Mouse (Mus musculus): ENCODE measurements around the gene Dapk3.
"Not testable (repeated sequence)": the region's sequence is repeated elsewhere in the genome, so short reads cannot be mapped to it uniquely, and the experiment has no call there.

The Dapk3 gene

DNA sequence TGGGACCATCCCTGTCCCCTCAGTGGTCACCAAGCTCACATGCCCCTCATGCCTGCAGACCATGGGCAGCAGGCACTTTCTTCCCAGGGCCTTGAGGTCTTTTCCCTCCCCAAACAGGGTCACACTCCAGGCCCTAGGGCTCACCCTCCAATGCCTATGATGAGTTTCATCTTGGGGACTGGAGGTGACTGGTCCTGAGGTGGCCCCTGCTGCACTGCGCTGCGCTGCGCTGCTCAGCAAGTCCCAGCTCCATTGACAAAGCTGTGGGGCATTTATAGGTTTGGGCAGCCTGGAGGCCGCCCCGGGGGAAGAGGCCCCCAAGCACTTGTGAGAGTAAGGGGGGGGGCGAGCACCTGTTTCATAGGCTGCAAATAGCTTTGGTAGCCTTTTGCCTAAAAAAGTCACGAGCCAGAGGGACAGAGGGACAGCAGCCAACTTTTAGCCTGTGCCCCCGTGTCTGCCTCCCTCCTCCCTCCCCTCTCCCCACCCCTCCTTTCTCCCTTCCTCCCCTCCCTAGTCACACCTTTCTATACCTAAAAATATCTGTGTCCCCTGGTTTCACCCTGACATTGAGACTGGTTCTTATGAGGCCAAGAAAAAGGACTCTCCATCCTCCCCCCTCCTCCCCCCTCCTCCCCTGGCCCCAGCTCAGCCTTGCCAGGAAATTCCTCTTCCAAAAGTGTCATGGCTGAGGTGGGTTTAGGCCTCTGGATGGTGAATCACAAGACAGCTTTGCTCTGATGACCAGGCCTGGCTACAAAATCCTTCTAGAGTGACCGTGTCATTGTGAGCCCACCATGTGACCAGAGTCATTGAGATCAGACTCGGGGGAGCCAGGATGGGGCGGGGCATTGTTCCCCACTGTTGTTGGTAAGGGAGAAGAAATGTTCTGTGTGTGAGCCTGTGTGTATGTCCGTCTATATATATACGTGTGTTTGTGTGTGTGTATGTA lies 19.3 kb downstream of the Dapk3 start, which contains the start of gene Nmrk2:
Gene Nmrk2 (minus strand): TSS at position 245 of the 952 bp plus-strand sequence.
- DNase-seq = no peak

DNA sequence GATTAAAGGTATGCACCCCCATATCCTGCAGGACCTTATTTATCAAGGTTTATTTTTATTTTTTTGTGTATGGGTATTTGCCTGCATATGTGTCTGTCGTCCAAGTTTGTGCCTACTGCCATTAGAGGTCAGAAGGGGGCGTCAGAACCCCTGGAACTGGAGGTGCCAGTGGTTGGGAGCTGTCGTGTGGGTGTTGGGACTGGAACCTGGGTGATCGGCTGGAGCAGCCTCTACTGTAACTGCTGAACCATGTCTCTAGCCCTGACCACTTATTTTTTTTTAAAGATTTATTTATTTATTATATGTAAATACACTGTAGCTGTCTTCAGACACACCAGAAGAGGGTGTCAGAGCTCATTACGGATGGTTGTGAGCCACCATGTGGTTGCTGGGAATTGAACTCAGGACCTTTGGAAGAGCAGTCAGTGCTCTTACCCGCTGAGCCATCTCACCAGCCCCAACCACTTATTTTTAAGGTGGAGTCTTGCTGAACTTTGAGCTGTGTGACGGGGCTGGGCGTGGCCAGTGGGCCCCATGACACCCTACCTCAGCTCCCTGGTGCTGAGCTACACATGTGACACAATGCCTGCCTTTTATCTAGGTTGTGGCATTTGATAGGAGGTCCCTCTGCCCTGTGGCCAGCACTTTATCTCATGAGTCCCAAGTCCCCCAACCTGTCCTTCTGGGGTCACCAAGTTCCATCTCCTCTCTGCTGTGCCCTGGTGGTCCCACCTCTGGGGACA lies 20.3 kb downstream of the Dapk3 start:
- no peak for DNase-seq

DNA sequence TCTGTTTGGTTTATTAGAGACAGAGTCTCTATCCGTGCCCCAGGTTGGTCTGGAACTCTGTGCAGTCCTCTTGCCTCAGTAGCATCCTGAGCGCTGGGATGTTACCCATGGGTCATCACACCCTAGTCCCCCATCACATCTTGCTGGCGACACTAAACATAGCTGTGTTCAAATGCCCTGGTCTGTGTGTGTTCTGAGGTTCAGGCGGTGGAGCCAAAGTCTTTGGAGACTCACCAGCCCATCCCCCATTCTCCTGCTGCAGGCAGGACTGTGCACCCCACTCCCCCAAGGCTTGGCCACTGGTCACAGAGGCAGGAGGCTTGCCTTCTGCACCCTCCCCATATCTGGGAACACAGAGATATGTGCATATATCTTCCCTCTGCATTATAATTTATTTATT lies 21.3 kb downstream of the Dapk3 start:
- no peak for DNase-seq

DNA sequence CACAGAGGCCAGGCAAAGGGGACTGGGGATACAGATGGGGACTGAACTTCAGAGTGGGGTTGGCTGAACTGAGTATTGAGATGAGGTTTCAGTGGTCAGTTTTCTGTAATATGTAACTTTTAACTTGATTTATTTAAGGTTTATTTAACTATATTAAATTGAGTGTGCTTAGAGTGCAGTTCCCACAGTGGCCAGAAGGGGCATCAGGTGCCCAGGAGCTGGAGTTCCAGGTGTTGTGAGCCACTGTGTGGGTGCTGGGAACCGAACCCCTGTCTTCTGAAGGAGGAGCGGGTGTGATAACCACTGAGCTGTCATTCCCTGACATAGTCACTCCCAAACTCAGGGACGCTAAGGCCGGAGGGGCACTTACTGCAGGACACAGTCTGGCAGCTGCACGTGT lies 27.3 kb downstream of the Dapk3 start:
- no peak for DNase-seq

DNA sequence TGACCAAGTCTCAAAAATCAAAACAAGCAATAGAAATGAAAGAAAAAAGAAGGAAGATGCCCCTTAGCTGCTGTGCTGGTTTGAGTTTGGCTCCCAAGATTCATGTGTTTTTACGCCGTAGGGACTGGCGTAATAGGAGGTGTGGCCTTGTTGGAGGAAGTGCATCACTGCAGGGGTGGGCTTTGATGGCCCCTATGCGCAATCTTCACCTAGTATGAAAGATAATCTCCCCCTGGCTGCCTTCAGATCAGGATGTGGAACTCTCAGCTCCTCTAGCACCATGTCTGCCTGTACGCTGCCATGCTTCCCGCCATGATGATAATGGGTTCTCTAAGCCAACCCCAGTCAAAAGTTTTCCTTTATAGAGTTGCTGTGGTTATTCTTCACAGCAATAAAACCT lies 33.5 kb downstream of the Dapk3 start:
- no peak for DNase-seq

DNA sequence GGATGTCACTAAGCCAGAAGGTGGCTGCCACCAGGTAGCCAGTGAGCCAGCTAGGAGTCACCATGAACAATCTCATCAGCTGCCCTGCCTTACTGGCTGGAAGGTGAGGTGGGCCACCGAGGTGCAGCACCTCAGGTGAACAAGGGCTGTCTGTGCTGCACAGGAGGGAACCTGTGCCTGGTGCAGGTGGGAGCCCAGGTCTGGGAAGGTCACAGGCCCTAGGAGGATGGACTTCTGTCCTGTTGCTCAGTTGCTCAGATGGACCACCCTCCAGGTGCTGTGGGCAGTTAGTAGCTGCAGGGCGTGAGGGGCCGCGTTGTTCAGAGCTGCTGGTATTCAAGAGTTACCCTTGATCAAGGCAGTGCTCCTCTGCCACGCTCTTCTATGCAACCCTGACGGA lies 34.0 kb downstream of the Dapk3 start:
- no peak for DNase-seq

DNA sequence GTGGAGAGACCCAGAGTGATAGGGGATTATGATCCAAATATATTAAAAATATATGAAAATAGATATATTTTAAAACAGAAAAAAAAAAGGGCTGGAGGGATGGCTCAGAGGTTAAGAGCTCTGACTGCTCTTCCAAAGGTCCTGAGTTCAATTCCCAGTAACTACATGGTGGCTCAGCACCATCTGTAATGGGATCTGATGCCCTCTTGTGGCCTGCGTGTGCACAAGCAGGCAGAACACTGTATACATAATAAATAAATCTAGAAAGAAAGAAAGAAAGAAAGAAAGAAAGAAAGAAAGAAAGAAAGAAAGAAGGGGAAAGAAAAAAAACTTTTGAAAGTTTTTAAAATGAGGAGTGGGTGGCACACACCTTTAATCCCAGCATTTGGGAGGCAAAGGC lies 34.5 kb downstream of the Dapk3 start:
- DNase-seq = peak in 1 of 2 experiments; percentile 56

DNA sequence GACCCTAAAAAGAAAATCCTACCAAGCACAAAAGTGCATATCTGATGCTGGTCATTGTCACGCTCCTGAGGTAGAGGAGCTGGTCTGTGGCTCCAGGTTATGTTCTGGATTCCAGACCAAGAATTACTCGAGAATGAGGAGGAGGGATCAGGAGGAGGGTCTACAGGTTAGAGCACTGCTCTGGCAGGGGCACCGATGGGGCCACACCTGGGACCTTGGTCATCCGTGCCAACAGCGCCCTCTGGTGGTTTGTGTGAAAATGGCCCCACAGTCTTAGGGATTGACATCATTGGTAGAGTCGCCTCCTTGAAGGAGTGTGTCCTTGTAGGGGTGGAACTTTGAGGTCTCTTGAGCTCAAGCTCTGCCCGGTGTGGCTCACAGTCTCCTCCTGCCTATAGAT lies 35.2 kb downstream of the Dapk3 start:
- DNase-seq = peak; percentile 71 to 90

DNA sequence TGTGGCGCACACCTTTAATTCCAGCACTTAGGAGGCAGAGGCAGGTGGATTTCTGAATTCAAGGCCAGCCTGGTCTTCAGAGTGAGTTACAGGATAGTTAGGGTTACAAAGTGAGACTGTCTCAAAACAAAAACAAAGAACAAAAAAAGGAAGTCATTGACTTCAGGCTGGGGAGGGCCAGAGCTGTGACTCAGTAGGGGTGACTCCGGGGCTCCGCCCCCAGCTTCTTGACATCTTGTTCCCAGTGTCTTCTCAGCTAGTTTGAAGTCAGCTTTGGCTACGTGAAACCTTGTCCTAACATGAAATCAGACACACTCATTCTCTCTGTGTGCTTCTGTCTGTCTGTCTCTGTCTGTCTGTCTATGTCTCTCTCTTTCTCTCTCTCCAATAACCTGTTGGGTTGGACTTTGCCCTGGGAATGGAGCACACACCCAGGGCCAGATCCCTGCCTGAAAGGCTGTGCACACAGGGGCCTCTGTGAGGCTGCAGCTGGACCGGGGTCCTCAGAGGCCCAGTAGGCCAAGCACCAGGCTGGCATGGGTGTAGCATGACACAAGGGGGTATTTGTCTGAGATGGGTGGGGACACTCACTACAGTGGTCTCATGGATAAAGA lies 38.7 kb downstream of the Dapk3 start:
- DNase-seq = no peak

DNA sequence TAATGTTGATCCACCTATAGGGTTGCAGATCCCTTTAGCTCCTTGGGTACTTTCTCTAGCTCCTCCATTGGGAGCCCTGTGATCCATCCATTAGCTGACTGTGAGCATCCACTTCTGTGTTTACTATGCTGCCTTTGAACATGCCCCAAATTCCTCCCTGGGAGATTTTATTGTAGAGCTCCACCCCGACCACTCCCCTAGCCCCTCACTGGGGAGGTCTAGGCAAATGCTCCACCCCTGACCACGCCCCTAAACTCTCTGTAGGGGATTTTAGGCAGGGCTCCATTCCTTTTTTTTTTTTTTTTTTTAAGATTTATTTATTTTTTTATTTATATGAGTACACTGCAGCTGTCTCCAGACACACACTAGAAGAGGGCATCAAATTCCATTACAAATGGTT lies 40.9 kb downstream of the Dapk3 start:
- not testable (repeated sequence) for DNase-seq

DNA sequence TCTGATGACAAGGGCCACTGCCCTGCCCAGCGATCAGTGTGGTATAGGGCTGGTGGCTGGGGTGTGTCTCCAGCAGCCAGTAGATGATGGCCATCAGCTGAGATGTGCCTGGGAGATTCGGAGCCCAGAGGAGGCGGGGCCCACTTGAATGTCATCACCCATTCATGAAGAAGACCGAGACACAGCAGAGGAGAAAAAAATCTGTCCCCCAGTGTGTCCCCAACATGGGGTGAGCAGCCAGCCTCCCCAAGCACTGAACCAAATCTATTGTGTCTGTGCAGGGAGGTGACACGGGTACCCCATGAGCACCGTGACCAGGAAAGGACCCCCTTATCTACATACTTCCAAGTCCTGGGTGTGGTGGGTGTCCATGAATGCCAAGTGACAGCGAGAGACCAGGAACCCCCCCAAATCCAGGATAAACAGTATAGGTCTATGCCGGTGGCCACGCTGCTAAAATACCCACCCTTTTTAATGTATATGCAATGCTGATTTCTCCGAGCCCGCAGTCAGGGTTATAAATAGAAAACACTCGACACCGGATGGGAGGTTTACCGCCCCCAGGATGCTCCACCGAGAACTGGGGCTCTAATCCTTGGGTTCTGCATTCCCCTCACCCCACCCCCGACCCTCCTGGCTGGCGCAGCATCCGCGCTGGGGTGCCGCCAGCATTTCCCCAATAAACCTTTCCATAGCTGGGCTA lies 47.1 kb downstream of the Dapk3 start:
- DNase-seq = no peak

DNA sequence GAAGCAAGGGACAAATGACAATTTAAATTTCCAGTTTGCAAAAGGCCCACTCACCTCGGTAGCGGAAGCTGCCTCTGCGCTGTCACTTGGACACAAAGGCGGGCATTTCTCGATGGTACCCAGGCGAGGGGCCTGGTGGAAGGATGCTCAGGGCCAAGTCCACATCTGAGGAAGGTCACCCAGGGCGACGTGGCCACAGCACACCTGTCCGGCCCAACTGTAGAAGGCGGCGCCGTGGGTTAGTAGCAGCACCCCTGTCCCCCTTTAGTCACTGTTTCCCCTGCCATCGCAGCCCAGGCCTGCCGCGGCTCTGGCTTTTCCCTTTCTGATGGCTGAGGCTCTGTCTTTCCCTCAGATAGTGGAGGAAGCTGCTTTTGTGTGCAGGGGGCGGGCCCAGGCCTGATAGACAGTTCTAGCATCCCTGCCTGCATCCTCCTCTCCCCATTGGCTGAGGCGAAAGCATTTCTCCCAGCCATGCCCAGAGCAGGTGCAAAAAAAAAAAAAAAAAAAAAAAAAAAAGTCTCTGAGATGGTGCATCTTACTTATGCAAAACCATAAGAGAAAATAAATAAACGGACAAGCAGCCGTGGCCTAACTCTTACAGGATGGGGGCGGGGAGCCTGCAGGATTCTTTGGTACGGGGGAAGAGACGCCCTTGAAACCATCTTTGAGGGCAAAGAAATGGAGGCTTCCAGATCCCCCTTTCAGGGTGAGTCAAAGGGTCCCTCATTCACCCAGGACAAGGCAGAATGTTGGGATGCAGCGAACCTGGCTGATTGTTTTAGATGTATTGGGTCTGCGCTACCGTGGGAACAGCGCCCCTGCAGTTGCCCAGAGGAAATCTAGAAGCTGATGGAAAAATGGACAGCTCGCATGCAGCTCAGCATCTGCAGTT lies 47.9 kb downstream of the Dapk3 start, which contains the start of gene Atcay:
Gene Atcay (minus strand): TSS at position 396 of the 895 bp plus-strand sequence.
- DNase-seq = peak; percentile 17 to 57

DNA sequence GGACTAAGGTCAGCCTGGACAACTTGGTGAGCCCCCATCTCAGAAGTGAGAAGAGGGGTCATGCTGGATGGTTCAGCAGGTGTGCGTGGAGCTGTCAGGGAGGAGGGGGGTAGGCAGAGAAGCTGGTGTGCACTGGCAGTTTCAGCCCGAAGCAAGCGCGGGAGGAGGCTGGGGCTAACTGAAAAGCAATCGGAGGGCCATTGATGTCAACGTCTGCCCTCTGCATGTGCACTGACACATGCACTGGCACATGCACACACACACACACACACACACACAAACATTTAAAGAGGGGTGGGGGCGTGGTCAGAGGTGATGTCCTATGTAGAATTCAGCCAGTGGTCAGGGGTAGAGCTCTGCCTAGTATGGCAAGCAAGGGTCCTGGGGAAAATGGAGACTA lies 48.6 kb downstream of the Dapk3 start:
- DNase-seq = no peak

DNA sequence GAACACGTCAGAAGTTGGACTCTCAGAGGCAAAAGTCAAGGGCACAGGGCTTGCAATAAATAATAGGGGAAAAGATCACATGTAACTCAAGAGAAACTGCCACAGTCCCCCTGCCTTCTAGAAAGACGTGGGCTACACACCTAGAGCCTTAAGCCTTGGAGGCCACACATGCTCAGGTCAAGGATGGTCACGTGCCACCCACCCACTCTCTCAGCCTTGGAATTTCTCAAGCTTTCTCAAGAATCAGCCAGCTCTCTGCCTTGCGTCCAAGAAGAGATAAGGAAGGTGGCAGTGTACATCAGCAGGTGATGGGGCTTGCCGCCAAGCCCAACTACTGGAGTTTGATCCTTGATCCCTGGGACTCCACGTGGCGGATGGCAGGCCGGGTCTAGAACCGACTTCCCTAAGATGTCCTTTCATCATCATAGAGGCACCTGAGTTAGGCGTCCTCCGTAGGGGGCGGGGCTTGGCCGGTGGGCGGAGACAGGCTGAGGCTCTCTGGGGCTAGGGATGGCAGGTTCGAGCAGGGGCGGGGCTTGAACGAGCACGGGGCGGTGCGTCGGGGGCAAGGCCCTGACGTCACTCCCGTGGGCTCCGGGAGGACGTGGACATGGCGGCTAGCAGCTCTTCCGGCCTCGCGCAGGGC lies 49.9 kb downstream of the Dapk3 start, which contains the start of gene Zfr2:
Gene Zfr2 (plus strand): TSS at position 576 of the 646 bp plus-strand sequence.
- peak; percentile 91 to 97 for DNase-seq

DNA sequence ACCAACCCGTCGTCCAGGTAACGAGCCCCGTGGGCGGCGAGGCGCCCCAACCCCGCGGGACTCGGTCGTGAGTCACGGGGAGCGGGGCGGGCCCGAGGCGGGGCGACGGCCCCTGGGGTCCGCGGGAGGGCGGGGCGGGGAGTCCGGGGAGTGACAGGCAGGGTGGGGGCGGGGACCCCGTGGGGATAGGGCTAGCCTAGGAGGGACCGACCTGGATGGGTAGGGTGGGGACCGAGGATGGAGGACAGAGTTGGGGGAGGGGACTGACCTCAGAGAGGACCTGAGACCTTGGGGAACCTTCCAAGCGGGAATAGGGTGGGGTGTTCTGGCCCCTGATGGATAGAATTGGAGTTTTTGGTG lies 50.4 kb downstream of the Dapk3 start:
- DNase-seq = no peak

DNA sequence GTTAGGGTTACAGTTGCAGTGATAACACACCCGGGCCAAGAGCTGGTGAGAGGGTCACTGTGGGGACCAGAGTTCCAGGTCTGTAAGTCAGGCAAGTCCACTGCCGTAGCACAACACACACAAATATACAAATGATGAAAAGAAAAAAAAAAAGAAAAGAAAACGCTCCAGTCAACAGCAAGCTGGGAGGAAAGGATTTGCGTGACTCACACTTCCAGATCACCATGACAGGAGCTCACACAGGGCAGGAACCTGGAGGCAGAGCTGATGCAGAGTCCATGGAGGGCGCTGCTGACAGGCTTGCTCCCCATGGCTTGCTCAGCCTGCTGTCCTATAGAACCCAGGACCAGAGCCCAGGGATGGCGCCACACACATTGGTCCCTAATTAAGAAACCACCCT lies 51.4 kb downstream of the Dapk3 start:
- DNase-seq = no peak

DNA sequence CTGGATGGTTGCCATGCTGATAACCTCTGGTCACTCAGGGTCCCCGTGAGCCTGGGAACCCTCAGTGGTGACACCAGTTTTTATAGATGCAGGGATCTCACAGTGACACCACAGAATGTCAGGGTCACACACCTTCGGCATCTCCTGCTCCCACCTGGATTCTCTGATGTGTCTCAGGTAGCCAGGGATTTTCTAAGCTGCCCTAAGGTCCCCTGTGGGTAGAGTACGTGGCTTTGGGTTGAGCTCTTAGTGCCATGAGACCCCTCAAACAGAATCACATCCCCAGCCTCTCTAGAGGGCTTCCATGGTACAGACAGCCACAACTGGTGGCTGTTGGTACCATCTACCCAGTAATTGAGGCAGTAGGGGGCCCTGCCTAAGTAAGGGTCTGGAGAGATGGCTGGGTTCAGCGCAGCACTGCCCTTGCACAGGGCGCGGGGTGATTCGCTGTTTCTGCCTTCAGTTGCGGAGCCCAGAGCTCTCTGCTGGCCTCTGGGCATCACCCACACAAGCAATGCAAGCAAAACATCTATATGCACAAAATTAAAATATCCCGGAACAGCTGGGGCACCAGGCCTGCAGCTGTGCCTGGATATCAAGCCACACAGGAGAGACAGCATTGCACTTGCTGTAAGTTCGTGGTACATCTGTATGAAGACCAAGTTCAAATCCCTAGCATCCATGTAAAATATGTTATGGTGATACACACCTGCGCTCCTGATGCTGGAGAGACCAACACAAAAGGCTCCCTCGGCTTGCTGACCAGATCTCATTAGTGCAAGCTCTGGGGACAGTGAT lies 53.9 kb downstream of the Dapk3 start:
- DNase-seq = no peak

DNA sequence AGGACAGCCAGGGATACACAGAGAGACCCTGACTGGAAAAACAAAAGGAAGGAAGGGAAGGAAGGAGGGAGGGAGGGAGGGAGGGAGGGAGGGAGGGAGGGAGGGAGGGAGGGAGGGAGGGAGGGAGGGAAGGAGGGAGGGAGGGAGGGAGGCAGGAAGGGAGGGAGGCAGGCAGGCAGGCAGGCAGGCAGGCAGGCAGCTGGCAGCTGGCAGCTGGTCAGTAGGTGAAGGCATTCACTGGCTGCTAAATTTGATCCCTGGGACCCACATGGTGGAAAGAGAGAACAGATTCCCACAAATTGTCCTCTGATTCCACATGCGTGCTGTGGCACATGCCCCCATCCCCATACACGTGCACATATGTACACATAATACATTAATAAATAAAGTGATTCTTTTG lies 55.8 kb downstream of the Dapk3 start:
- DNase-seq = no peak

DNA sequence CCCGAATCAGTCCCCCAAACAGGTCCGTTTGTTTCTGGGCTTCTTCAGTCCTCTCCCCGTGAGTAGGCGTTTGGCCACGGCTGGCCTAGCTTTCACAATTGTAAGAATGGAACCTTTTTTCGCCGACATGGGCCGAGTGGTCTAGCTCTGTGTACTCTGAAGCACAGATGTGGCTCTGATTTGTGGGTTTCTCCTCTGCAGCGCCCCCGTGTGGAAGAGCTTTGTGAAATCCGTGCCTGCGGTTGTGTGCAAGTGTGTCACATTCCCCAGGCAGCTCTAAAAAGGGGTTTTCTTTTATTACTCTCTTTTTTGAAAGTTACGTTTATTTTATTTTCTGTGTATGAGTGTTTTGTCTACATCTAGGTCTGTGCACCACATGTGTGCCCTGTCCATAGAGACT lies 58.1 kb downstream of the Dapk3 start:
- DNase-seq = peak; percentile 24 to 76

DNA sequence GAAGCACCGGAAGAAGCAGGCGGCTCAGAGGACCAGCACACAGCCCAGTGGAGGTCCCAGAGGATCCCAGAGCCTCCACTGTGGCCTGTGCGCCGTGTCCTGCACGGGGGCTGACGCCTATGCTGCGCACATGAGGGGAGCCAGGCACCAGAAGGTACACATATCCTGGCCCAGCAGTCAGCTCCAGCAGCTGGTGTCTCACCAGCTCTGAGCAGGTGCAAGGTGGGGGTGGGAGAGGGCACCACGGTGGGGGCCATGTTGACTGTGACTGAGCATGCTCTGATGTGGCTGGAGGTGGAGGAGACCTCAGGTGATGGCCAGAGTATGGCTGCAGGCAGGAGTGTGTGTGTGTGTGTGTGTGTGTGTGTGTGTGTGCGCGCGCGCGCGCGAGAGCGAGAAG lies 59.2 kb downstream of the Dapk3 start:
- no peak for DNase-seq

Measured in kidney, postnatal 36 days (tissue).